Mouse (Mus musculus) hindbrain, embryonic 13.5 days (tissue): ENCODE results near the gene Rtp1. TPM values are rescaled to one million over a fixed set of nuclear protein-coding genes. Genes with fewer than 3 reads are reported as not detected.
A peak's percentile ranks its signal among the peaks of the same experiment; 100 is the strongest.

Experiments
- ATAC-seq: fragments of 200-750 bp; cut with Nextera tagmentation; 2 replicates; pipeline ENCODE4 v1.8.0; 2017; ENCODE audit warnings: moderate TSS enrichment; ENCODE audit not compliant: low FRiP score
- H3K27ac ChIP-seq: fragments of 300-500 bp; sonication (generic); 2 replicates; pipeline ENCODE4 v1.5.1; 2015; ENCODE audit warnings: inconsistent platforms, mild to moderate bottlenecking, moderate library complexity
- H3K27me3 ChIP-seq: fragments of 300-500 bp; sonication (generic); 2 replicates; pipeline ENCODE4 v1.6.1; 2015; ENCODE audit warnings: mild to moderate bottlenecking, inconsistent platforms
- H3K36me3 ChIP-seq: fragments of 300-500 bp; sonication (generic); 2 replicates; pipeline ENCODE4 v1.6.1; 2015; ENCODE audit warnings: mild to moderate bottlenecking, inconsistent platforms
- H3K4me1 ChIP-seq: fragments of 300-500 bp; sonication (generic); replicated peaks from 2 replicates; pipeline ENCODE4 v1.6.1; 2015; ENCODE audit warnings: inconsistent platforms
- H3K4me2 ChIP-seq: fragments of 300-500 bp; sonication (generic); 2 replicates; pipeline ENCODE4 v1.6.1; 2015; ENCODE audit warnings: inconsistent platforms, mild to moderate bottlenecking, moderate library complexity
- H3K4me3 ChIP-seq: fragments of 300-500 bp; sonication (generic); 2 replicates; pipeline ENCODE4 v1.5.1; 2015; ENCODE audit warnings: mild to moderate bottlenecking, inconsistent platforms
- H3K9ac ChIP-seq: fragments of 300-500 bp; sonication (generic); 2 replicates; pipeline ENCODE4 v1.6.1; 2015; ENCODE audit warnings: mild to moderate bottlenecking, inconsistent platforms
- H3K9me3 ChIP-seq: fragments of 300-500 bp; sonication (generic); 2 replicates; pipeline ENCODE4 v1.6.1; 2016; ENCODE audit warnings: inconsistent platforms
- WGBS: fragments of 180-500 bp; shearing (Covaris S2); methylation state at CpG from one replicate; pipeline ENCODE4 v1.1.7; 2015; 5-methylcytosine and 5-hydroxymethylcytosine counted together
- polyA plus RNA-seq: library from polyadenylated mRNA; unstranded; fragments of >200 nt; fragmentation: Nextera tagmentation; extraction: Ambion mirVana; gene quantifications from 2 replicates; pipeline ENCODE4 v1.2.1, GENCODE M21; 2015

Gene Rtp1
- polyA plus RNA-seq, 1 experiment from 2014 or later: 0.12 TPM

DNA sequence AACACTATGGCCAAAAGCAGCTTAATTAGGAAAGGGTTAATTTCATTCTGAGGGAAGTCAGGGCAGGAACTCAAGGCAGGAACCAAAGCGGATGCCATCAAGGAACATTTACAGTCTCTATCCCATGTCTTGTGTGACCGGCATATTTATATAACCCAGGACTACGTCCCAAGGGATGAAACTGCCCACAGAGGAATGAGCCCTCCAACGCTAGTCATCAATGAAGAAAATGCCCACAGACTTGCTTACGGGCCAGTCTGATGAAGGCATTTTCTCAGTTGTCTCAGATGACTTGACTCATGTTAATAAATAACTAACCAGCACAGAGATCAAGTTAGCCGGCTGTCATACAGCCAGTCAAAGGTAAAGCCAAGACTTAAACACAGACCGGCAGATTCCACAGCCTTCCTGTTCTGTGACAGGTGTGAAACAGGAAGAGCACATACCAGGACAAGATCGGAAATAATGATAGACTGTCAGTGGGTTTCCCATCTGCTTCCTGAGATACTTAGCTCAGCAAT is 9.3 kb upstream of the Rtp1 start:
- Histone ChIP-seq H3K4me1 (peaks cover 19% of the 10 kb centered on the region), H3K27ac (no peak overlapping the region), H3K36me3 (no peaks in the 10 kb centered on the region), H3K9ac (no peak overlapping the region), H3K4me2 (no peak overlapping the region), H3K9me3 (no peaks in the 10 kb centered on the region), H3K27me3 (no peaks in the 10 kb centered on the region), H3K4me3 (no peak overlapping the region)
- WGBS: 95% methylated on average over 8 of the region's 8 CpGs
- ATAC-seq: no peak

DNA sequence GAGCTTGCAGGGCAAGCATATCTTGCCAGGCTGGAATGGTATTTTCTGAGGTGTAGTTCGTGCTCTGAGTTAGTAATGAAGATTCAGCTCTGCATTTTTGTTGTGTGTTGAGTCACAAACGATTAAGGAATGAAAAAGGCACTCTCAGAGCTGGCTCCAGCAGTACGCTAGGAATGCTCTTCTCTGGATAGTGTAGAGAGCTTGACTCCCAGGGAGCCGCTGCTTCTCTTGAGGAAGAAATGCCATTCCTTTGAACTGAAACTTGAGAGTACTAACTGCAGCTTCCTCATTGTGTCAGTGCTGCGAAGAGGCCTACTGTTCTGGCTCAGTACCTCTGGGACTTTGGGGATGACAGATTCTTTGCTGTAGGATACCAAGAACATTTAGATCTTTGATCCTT is 5.1 kb upstream of the Rtp1 start:
- H3K4me1 ChIP-seq: no peaks in the 10 kb centered on the region
- no peaks in the 10 kb centered on the region for H3K9me3 ChIP-seq
- H3K9ac ChIP-seq: no peak overlapping the region
- WGBS: 73% methylated on average over 5 of the region's 5 CpGs
- H3K4me3 ChIP-seq: no peak overlapping the region
- no peak for ATAC-seq
- H3K4me2 ChIP-seq: no peak overlapping the region
- no peak overlapping the region for H3K27ac ChIP-seq
- H3K36me3 ChIP-seq: no peaks in the 10 kb centered on the region
- H3K27me3 ChIP-seq: no peaks in the 10 kb centered on the region

DNA sequence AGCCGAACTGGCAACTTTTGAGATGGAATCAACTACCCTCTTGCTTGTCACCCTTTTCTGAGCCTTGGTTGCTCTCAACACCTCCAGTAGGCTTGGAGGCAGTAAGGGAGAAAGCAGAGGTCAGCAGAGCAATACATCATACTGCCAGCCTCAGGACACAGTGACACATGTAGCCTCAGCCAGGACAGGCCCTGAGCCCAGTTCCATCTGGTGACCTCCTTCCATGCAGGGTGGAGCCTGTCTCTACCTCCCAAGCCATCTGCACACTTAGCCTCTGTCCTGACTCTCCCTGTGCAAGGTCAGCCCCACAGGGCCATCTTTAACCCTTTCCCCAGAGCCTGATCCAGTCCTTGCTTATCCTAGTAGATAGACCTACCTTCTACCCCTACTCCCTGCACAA is 1.2 kb upstream of the Rtp1 start:
- 88% methylated on average over 1 of the region's 1 CpGs for WGBS
- Histone ChIP-seq H3K36me3 (no peaks in the 10 kb centered on the region), H3K9ac (no peak overlapping the region), H3K4me3 (no peak overlapping the region), H3K4me2 (no peak overlapping the region), H3K4me1 (no peaks in the 10 kb centered on the region), H3K27me3 (no peaks in the 10 kb centered on the region), H3K27ac (no peak overlapping the region), H3K9me3 (no peaks in the 10 kb centered on the region)
- no peak for ATAC-seq

DNA sequence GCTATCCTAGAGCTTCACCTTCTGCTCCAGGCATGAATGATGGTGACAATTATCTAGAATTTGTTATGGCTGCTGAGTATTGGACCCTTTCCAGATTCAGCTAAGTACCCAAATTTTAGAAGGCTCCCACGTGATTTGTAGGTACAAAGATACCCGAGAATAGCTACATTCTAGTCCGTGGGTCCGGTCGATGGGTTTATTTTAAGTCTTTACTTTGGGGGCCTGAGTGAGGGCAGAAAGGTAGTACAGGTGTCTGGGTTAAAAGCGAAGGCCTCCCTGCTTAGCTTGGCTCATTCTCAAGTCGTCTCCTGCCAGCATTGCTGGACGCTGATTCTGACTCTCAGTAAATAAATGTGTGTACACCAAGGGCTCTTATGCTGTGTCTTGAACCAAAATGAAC is 1.1 kb downstream of the Rtp1 start:
- no peak overlapping the region for H3K4me3 ChIP-seq
- 89% methylated on average over 8 of the region's 8 CpGs for WGBS
- no peaks in the 10 kb centered on the region for H3K36me3 ChIP-seq
- no peaks in the 10 kb centered on the region for H3K27me3 ChIP-seq
- no peak overlapping the region for H3K4me2 ChIP-seq
- no peak overlapping the region for H3K27ac ChIP-seq
- no peak overlapping the region for H3K9ac ChIP-seq
- ATAC-seq: no peak
- H3K9me3 ChIP-seq: no peaks in the 10 kb centered on the region
- H3K4me1 ChIP-seq: no peaks in the 10 kb centered on the region

DNA sequence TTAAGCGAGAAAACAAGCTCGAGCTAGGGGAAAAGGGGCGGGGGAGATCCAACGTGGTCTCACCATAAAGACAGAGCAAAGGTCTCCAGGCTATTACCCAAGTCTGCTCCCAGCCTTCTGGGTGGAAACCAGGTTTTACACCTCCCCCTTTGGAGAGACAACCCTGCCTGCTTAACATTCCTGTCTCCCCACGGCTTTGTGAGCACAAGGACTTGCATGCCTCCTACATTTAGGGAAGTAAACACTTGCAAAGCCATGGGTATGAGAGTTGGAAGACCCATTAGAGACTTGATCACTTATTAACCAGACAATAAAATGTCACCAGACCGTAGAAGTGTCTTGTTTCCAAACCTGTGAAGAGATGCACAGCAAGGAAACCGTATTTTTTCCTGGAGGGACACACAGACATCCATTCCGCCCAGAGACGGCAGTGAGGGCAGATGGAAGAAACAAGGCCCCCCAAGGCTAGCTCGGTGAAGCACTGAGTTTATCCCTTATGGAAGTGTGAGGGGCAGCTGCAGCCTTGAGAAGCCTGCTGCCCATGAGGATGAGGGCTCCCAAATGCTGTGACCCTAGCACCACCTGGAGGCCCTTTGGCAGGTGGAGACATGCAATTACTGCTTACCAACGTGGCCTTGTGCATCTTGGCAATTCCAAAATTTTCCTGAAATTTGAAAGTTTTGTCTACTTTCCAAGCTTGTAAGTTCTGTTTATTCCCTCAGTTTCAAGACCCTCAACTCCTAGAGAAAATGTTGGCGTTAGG is 8.7 kb downstream of the Rtp1 start:
- Histone ChIP-seq H3K4me1 (no peaks in the 10 kb centered on the region), H3K9me3 (no peaks in the 10 kb centered on the region), H3K4me3 (no peak overlapping the region), H3K9ac (no peak overlapping the region), H3K4me2 (no peak overlapping the region), H3K27ac (no peak overlapping the region), H3K36me3 (no peaks in the 10 kb centered on the region), H3K27me3 (no peaks in the 10 kb centered on the region)
- no peak for ATAC-seq
- WGBS: 71% methylated on average over 12 of the region's 12 CpGs

DNA sequence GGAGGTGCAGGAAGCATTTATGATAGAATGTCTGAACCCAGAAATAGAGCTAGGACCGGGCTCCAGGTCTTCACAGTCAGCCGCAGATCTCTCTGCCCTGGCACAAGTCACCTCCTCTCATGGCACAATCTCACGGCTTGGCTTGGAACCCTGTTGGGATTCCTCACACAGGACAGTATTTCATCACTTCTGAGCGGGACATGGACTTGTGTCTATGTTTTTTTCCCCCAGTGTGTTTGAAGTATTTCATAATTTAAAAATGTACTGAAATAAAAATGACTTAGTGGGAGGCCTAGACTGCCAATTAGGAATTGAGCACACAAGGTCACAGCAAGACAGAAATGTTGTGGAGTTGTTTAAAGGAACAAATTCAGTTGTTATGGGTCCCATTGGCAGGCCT is 15.3 kb downstream of the Rtp1 start:
- Histone ChIP-seq H3K9me3 (no peaks in the 10 kb centered on the region), H3K4me3 (no peak overlapping the region), H3K27ac (no peak overlapping the region), H3K4me1 (no peaks in the 10 kb centered on the region), H3K27me3 (no peaks in the 10 kb centered on the region), H3K36me3 (no peaks in the 10 kb centered on the region), H3K9ac (no peak overlapping the region), H3K4me2 (no peak overlapping the region)
- ATAC-seq: no peak
- WGBS: 96% methylated on average over 4 of the region's 4 CpGs

DNA sequence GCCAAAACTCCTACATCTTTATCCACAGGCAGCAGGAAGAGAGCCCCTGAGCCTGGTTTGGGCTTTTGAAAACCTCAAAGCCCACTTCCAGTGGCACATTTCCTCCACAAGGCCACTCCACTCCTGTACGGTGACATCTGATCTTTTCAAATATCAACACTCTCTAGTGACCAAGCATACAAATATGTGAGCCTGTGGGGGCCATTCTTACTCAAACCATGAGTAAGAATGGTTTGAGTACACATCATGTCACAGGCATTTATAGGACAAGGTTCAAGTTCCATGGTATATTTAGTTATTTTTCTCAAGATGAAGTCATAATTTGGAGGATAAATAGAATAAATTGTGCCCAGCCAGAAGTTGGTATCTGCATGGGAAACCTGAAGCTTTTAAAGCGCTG is 21.0 kb downstream of the Rtp1 start:
- no peak for ATAC-seq
- H3K9me3 ChIP-seq: no peaks in the 10 kb centered on the region
- H3K4me3 ChIP-seq: no peak overlapping the region
- no peaks in the 10 kb centered on the region for H3K27me3 ChIP-seq
- H3K4me1 ChIP-seq: no peaks in the 10 kb centered on the region
- 95% methylated on average over 2 of the region's 2 CpGs for WGBS
- no peak overlapping the region for H3K27ac ChIP-seq
- H3K36me3 ChIP-seq: no peaks in the 10 kb centered on the region
- no peak overlapping the region for H3K9ac ChIP-seq
- no peak overlapping the region for H3K4me2 ChIP-seq

DNA sequence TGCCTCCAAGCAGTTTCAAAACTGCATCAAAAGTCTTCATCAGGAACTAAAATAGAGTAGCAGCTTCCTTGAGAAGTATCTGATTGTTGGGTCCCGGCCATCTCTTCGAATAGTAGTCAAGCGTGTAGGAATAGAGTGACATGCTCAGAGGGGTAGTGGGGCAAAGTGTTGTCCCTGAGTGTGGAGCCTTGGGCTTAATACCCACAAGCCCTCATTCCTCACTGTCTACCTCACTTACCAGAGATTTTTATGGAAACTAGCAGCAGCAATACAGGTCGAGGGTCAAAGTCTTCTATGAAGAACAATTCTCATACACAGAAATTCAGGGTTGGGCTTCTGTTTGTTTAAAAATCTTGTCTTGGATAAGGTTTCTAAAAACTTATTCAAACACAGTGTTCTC is 21.9 kb downstream of the Rtp1 start:
- H3K9ac ChIP-seq: no peak overlapping the region
- H3K9me3 ChIP-seq: no peaks in the 10 kb centered on the region
- no peaks in the 10 kb centered on the region for H3K4me1 ChIP-seq
- no peak overlapping the region for H3K4me2 ChIP-seq
- H3K36me3 ChIP-seq: no peaks in the 10 kb centered on the region
- H3K27ac ChIP-seq: no peak overlapping the region
- H3K4me3 ChIP-seq: no peak overlapping the region
- no peak for ATAC-seq
- no peaks in the 10 kb centered on the region for H3K27me3 ChIP-seq
- 91% methylated on average over 4 of the region's 4 CpGs for WGBS

DNA sequence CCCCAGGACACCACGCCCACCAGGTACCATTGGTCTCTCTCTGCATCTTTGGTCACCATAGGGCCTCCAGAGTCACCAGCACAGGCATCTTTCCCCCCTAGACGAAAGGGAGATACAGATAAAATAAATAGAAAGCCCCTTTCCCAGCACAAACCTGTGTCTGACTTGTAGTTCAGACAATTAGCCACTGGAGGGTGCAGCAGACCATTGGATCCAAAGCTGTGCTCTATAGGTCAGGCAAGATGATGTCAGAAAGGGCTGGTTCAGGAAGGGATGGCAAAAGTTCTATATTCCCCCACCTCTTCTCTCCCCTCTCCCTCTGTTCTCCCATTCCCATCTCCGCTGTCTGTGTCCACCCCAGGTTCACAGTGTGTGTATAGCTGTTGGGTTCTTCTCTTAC is 23.5 kb downstream of the Rtp1 start:
- Histone ChIP-seq H3K27me3 (no peaks in the 10 kb centered on the region), H3K9ac (no peak overlapping the region), H3K4me2 (no peak overlapping the region), H3K4me1 (no peaks in the 10 kb centered on the region), H3K36me3 (no peaks in the 10 kb centered on the region), H3K27ac (no peak overlapping the region), H3K4me3 (no peak overlapping the region), H3K9me3 (no peaks in the 10 kb centered on the region)
- ATAC-seq: peak; percentile 71
- WGBS: 33% methylated on average over 3 of the region's 3 CpGs

DNA sequence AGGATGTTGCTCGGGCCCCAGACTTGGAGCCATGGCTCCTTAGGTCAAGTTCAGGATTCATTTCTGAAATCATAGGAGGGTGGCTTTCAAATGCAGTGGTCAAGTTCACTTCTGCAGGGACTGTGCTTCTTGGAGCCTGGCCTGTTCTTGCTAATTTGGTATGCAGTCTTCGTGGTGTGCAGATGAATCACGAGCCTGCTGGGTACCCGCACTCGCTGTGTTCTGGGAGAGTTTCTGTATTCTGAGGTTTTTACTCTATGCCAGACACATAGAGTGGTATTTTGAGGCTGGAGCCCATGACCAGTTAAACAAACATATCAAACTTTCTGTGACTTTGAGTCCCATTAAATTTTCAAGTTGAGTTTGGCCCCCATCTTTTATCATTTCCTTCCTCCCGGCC is 25.4 kb downstream of the Rtp1 start:
- Histone ChIP-seq H3K4me2 (no peak overlapping the region), H3K27me3 (no peaks in the 10 kb centered on the region), H3K4me3 (no peak overlapping the region), H3K4me1 (no peaks in the 10 kb centered on the region), H3K36me3 (no peaks in the 10 kb centered on the region), H3K9me3 (no peaks in the 10 kb centered on the region), H3K9ac (no peak overlapping the region), H3K27ac (no peak overlapping the region)
- 79% methylated on average over 6 of the region's 6 CpGs for WGBS
- no peak for ATAC-seq

DNA sequence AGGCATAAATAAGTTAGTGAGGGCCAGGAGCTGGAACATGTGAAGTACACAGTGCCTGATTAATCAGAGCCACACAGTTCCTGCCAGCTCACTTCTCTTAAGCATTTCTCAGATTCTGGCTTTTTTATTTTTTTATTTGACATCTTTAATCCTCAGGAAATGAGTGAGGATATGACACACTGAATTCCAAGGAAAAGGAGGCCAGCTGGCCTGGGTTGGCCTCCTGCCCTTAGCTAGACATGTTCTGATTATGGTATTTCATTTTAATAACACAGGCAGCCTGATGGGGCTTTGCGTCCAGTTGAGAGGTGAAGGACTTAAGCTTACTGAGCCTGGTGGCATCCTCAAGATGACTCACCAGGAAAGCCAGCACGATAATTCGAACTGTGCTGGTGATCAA is 27.6 kb downstream of the Rtp1 start:
- no peak overlapping the region for H3K27ac ChIP-seq
- WGBS: 85% methylated on average over 3 of the region's 3 CpGs

DNA sequence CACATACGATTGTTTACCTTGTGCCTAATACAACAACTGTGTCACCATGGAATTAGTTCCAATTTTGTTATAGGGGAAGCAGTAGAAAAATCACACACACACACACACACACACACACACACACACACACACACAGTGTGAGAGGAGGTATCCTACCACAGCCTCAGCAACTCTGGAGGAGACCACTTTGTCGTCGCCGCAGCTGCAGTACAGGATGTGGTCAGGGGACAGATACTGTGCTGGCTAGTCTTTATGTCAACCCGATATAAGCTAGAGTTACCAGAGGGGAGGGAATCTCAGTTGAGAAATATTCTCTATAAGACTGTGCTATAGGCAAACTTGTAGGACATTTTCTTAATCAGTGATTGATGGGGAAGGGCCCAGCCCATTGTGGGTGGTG is 28.4 kb downstream of the Rtp1 start:
- no peak overlapping the region for H3K4me3 ChIP-seq
- H3K4me1 ChIP-seq: no peaks in the 10 kb centered on the region
- H3K9ac ChIP-seq: no peak overlapping the region
- H3K36me3 ChIP-seq: no peaks in the 10 kb centered on the region
- H3K4me2 ChIP-seq: no peak overlapping the region
- 93% methylated on average over 5 of the region's 5 CpGs for WGBS
- H3K9me3 ChIP-seq: no peaks in the 10 kb centered on the region
- no peak for ATAC-seq
- no peak overlapping the region for H3K27ac ChIP-seq
- no peaks in the 10 kb centered on the region for H3K27me3 ChIP-seq

More for the DNA sequence above, 27.6 kb downstream of the Rtp1 start:
- Histone ChIP-seq H3K36me3 (no peaks in the 10 kb centered on the region), H3K27me3 (no peaks in the 10 kb centered on the region), H3K4me2 (no peak overlapping the region), H3K4me1 (no peaks in the 10 kb centered on the region), H3K9me3 (no peaks in the 10 kb centered on the region), H3K4me3 (no peak overlapping the region), H3K9ac (no peak overlapping the region)
- no peak for ATAC-seq

DNA sequence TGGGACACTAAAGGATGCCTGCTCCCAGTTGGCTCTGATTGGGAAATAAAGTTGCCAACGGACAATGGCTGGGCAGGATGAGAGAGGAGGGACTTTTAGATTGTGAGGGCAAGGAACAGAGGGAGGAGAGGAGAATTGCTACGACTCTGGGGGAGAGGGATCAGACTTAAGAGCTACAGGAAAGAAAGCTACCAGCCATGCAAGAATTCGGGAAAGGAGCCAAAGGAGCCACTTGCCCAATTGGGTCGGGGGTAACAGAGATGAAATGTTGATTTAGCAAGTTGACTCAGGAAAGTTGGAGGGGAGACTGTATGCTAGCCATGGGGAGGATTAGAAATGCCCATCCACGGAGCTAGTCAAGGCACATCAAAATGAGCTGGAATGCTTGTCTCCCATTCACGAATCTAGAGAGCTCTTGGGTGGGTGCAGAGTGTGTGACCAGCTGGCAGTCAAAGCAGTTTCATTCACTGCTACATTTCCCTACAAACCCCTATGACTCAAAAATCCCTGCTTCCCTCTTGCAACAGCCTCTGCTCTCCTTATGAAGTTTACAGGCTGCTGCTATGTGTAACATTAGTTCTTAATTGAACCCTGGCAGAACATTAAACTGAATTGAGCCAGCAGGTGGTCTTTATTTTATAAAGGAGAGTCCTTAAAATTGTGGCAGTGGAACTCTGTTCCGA is 30.1 kb downstream of the Rtp1 start:
- Histone ChIP-seq H3K4me1 (no peaks in the 10 kb centered on the region), H3K4me2 (no peak overlapping the region), H3K36me3 (no peaks in the 10 kb centered on the region), H3K27ac (no peak overlapping the region), H3K9ac (no peak overlapping the region), H3K9me3 (no peaks in the 10 kb centered on the region), H3K4me3 (no peak overlapping the region), H3K27me3 (no peaks in the 10 kb centered on the region)
- 56% methylated on average over 7 of the region's 7 CpGs for WGBS
- ATAC-seq: no peak
